Mouse (Mus musculus) neural tube, embryonic 11.5 days (tissue): Measurements from ENCODE around the gene Itih3. TPM values are rescaled to one million over a fixed set of nuclear protein-coding genes. Genes with fewer than 3 reads are reported as not detected.

Experiments
- ATAC-seq: fragments of 200-750 bp; cut with Nextera tagmentation; 2 replicates; pipeline ENCODE4 v1.8.0; 2017; ENCODE audit warnings: moderate number of reproducible peaks, mild to moderate bottlenecking, moderate TSS enrichment, moderate library complexity; ENCODE audit not compliant: insufficient read depth, low FRiP score, low TSS enrichment
- DNase-seq: peaks from one replicate; pipeline ENCODE4 v3.0.0-alpha.2; 2015; ENCODE audit warnings: low spot score
- H3K27ac ChIP-seq: fragments of 300-500 bp; sonication (generic); 2 replicates; pipeline ENCODE4 v1.5.1; 2014; ENCODE audit warnings: low read depth, mild to moderate bottlenecking, low read length
- H3K27me3 ChIP-seq: fragments of 300-500 bp; sonication (generic); 2 replicates; pipeline ENCODE4 v1.6.1; 2014; ENCODE audit warnings: mild to moderate bottlenecking, low read length, mixed read lengths; ENCODE audit not compliant: control insufficient read depth, insufficient read depth
- H3K36me3 ChIP-seq: fragments of 300-500 bp; sonication (generic); 2 replicates; pipeline ENCODE4 v1.6.1; 2014; ENCODE audit warnings: mild to moderate bottlenecking, low read length, moderate library complexity, mixed read lengths; ENCODE audit not compliant: control insufficient read depth, insufficient read depth
- H3K4me1 ChIP-seq: fragments of 300-500 bp; sonication (generic); 2 replicates; pipeline ENCODE4 v1.6.1; 2014; ENCODE audit warnings: low read length, mixed read lengths; ENCODE audit not compliant: control insufficient read depth, insufficient read depth
- H3K4me2 ChIP-seq: fragments of 300-500 bp; sonication (generic); 2 replicates; pipeline ENCODE4 v1.6.1; 2014; ENCODE audit warnings: low read depth, mild to moderate bottlenecking, moderate library complexity
- H3K4me3 ChIP-seq: fragments of 300-500 bp; sonication (generic); 2 replicates; pipeline ENCODE4 v1.5.1; 2014; ENCODE audit warnings: low read depth, low read length
- H3K9ac ChIP-seq: fragments of 300-500 bp; sonication (generic); 2 replicates; pipeline ENCODE4 v1.6.1; 2014; ENCODE audit warnings: mild to moderate bottlenecking, low read length
- H3K9me3 ChIP-seq: fragments of 300-500 bp; sonication (generic); 2 replicates; pipeline ENCODE4 v1.6.1; 2016; ENCODE audit warnings: low read length; ENCODE audit not compliant: control insufficient read depth
- WGBS: fragments of 180-500 bp; shearing (Covaris S2); extraction: QIAGEN DNeasy Blood & Tissue Kit; methylation state at CpG from one replicate; pipeline ENCODE4 v1.1.7; 2014; 5-methylcytosine and 5-hydroxymethylcytosine counted together
- polyA plus RNA-seq: library from polyadenylated mRNA; unstranded; fragments of >200 nt; fragmentation: Nextera tagmentation; extraction: Ambion mirVana; gene quantifications from 2 replicates; pipeline ENCODE4 v1.2.1, GENCODE M21; 2014

The Itih3 gene
- polyA plus RNA-seq, 1 experiment from 2014 or later = not detected

DNA sequence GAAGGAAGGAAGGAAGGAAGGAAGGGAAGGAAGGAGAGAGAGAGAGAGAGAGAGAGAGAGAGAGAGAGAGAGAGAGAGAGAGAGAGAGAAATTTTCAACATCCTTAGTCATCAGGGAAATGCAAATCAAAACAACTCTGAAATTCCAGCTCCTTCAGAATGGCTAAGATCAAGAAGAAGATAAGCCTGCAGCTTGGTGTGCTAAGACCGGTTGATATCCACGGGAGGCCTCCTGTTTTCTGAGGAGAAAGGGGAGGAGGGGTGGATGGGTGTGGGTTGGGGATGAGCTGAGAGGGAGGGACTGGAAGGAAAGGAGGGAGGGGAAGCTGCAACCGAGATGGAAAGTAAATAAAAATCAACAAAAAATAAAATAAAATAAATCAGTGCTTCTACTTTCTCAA, 38.3 kb downstream of the Itih3 start:
- Histone ChIP-seq H3K4me1 (no peaks in the 10 kb centered on the region), H3K9ac (no peak overlapping the region), H3K27ac (no peak overlapping the region), H3K36me3 (no peaks in the 10 kb centered on the region), H3K27me3 (no peaks in the 10 kb centered on the region), H3K4me3 (no peak overlapping the region), H3K4me2 (no peak overlapping the region), H3K9me3 (no peaks in the 10 kb centered on the region)
- ATAC-seq (no peak), DNase-seq (no peak)
- 26% methylated on average over 3 of the region's 3 CpGs for WGBS

DNA sequence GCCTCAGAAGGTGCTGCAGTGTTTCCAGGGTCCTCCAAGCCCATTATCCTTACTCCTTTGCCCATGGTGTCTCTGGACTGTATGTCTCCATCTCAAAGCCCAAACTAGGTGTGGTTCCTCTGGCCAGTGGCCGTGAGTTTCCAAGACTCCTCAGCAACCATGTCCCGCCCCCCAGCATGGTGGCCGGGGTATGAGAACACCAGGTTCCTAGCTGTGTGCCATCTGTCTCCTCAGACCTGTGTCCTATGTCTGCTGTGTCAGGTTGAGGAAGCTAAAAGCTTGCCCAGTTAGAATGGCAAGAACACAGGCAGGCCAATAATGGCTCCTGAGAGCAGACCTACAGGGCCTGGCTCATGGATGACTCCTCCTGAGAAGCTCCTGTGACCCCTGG, 41.8 kb downstream of the Itih3 start:
- H3K27ac ChIP-seq = no peak overlapping the region
- DNase-seq (no peak), ATAC-seq (no peak)
- H3K9ac ChIP-seq = no peak overlapping the region
- 95% methylated on average over 3 of the region's 3 CpGs for WGBS
- H3K4me1 ChIP-seq = no peaks in the 10 kb centered on the region
- H3K4me3 ChIP-seq = no peak overlapping the region
- no peaks in the 10 kb centered on the region for H3K9me3 ChIP-seq
- H3K27me3 ChIP-seq = no peaks in the 10 kb centered on the region
- no peaks in the 10 kb centered on the region for H3K36me3 ChIP-seq
- H3K4me2 ChIP-seq = no peak overlapping the region

DNA sequence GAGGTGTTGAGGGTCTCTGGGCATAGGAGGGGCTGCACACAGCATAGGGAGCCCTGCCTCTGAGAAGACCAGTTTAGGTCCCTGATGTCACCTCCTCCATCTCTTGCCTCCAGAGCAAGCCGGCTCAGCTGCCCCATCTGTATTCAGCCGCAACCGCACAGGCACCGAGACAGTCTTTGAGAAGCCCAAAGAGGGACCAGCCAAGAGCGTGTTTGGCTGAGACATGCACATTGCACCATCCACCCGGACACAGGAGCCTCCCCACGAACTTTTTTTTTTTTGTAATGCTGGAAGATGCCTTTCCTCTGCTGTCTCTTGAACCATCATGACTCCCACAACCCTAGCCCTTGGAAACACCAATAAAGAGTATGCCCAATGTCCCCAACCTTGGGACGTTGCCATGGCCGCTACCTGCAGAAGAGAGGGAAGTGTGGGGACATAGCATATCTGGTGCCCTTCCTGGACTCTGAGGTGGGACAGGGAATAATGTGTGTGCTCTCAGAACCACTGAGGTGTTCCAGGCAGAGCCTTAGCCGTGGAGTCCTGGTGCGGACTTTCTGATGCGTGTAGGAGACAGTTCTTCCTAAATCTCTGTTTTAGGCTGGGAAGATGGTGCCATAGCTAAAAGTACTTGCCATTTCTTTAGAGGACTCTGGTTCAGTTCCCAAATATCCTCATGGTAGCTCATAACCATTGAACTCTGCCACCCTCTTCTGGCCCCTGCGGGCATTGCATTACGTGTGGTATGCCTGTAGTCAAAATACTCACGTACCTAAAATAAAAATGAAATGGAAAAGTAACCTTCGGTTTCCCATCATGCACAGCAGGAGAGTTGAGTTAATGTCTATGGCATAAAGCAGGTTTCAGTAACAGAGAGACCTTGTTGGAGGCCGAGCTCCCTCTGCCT, 42.5 kb downstream of the Itih3 start:
- Histone ChIP-seq H3K4me3 (no peak overlapping the region), H3K4me2 (no peak overlapping the region), H3K36me3 (no peaks in the 10 kb centered on the region), H3K9ac (no peak overlapping the region), H3K27ac (no peak overlapping the region), H3K9me3 (no peaks in the 10 kb centered on the region), H3K4me1 (no peaks in the 10 kb centered on the region), H3K27me3 (no peaks in the 10 kb centered on the region)
- WGBS = 87% methylated on average over 17 of the region's 17 CpGs
- DNase-seq (no peak), ATAC-seq (no peak)

DNA sequence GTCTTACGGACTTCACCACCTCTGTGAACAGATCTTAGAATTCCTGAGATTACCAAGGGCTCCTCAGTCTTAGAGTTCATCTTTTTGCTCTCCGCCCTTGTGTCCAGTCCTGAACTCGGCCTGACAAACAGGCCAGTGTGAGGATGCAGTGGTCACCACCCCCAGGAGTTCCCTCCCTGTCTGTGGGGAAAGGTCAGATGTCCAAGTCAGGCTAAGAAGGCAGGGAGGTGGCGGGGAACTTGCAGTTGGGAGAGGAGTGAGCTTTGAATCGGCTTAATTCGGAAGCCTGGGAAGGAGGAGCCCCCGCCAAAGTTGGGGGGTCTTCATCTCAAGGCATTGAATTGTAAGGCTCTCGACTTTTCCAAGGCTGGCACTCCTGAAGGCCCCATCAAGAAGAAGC, 43.3 kb downstream of the Itih3 start:
- no peak overlapping the region for H3K27ac ChIP-seq
- no peak overlapping the region for H3K9ac ChIP-seq
- no peak for ATAC-seq
- WGBS = 84% methylated on average over 8 of the region's 8 CpGs
- H3K36me3 ChIP-seq = no peaks in the 10 kb centered on the region
- no peak overlapping the region for H3K4me2 ChIP-seq
- H3K4me3 ChIP-seq = no peak overlapping the region
- H3K4me1 ChIP-seq = no peaks in the 10 kb centered on the region
- no peaks in the 10 kb centered on the region for H3K9me3 ChIP-seq
- H3K27me3 ChIP-seq = no peaks in the 10 kb centered on the region
- no peak for DNase-seq

DNA sequence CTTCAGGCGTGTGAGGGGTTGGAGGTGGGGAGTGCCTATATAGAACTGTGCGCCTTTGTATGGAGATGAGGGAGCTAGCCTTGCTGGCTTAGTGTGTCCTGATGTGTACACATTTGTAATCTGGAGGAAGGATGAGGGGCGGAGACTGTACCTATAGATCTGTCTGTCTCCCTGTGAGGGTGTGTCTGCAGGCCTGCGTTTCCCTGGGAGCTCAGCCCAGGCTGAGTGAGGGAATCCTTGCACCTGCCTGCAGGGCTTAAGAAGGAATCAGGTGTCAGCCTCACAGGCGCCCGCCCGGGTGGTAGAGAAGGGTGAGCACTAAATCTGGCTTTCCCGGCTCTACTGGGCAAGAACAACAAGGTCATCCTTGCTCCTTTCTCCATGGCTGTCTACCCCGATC, 43.8 kb downstream of the Itih3 start:
- Histone ChIP-seq H3K4me1 (no peaks in the 10 kb centered on the region), H3K9ac (no peak overlapping the region), H3K36me3 (no peaks in the 10 kb centered on the region), H3K4me2 (no peak overlapping the region), H3K9me3 (no peaks in the 10 kb centered on the region), H3K27me3 (no peaks in the 10 kb centered on the region), H3K27ac (no peak overlapping the region), H3K4me3 (no peak overlapping the region)
- 69% methylated on average over 9 of the region's 9 CpGs for WGBS
- ATAC-seq (no peak), DNase-seq (no peak)

DNA sequence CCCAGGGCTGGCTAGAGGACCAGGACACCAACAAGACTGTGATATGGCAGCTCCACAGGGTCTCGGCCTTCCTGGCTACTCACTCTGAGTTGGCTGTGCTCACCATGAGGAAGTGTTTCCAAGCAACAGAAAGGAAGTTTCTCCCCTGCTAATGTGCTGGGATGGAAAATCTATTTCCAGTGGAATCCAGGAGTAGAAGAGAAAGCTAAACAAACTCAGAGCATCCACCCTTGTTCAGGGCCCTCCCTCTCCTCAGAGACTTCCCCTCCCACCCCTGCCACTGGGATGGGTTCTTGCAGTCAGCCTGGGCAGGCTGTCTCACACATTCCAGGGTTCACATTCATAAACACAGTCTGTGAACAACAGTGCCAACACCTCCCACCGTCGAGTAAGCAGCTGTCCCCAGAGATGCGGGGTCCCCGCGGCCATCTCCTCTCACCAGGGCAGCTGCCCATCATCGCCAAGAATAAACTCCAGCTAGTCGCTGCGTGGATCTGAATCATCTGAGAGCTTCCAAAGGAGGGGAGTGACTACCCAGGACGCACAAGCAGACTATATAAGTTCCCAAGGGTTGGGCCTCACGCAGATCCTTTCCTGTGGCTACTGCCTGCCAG, 44.5 kb downstream of the Itih3 start, which contains the start of gene Mustn1:
TSS of gene Mustn1 (plus strand) at position 243 of the 614 bp plus-strand sequence.
- WGBS = 78% methylated on average over 11 of the region's 11 CpGs
- no peak within 1 kb of the TSS for H3K4me2 ChIP-seq
- DNase-seq = no peak
- no peak within 1 kb of the TSS for H3K4me3 ChIP-seq
- H3K9ac ChIP-seq = no peak within 1 kb of the TSS; the same call in 1 of the 2 replicates
- no peaks in the 10 kb centered on the region for H3K9me3 ChIP-seq
- H3K27me3 ChIP-seq = no peaks in the 10 kb centered on the region
- no peak within 1 kb of the TSS for H3K27ac ChIP-seq
- ATAC-seq = no peak
- H3K4me1 ChIP-seq = no peaks in the 10 kb centered on the region
- no peaks in the 10 kb centered on the region for H3K36me3 ChIP-seq

DNA sequence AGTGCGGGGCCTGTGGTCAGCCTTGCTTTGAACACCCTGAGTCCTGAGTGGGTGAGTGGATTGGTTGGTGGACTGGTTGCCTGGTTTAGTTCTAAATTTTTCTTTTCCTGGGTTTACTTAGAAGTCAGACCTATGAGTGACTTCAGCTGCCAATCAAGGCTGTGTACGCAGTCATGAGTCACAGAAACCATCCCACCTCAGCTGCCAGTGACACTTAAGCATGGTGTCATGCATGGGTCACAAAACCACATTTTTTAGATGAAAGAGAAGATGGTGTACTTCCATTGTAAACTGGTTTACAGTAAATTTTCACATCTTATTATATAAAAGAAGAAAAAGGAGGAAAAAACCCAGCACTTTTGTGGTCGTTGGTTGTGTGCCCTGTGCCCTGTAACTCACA, 45.7 kb downstream of the Itih3 start:
- 88% methylated on average over 3 of the region's 3 CpGs for WGBS

DNA sequence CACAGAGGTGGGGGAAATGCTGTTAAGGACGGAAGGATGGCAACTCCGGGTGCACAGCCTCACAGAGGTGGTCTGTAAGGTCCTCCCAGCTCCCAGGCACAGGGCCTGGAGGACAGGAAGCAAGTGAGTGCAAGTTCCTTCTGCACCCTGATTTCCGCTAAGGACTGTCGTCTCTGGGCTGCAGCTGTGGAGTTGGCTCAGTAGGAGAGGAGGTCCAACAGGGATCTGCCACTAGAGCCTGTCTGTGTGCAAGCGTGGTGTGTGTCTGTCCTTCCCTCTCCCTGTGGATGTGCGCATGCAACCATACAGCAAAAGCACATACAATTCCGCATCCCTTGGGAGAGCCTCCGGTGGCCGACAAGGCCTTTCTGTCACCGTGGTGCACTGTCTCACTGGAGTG, 47.1 kb downstream of the Itih3 start:
- Histone ChIP-seq H3K4me2 (no peak overlapping the region), H3K27me3 (no peaks in the 10 kb centered on the region), H3K36me3 (no peaks in the 10 kb centered on the region), H3K4me1 (no peaks in the 10 kb centered on the region), H3K9ac (no peak overlapping the region), H3K4me3 (no peak overlapping the region), H3K27ac (no peak overlapping the region), H3K9me3 (no peaks in the 10 kb centered on the region)
- DNase-seq (no peak), ATAC-seq (no peak)
- 98% methylated on average over 10 of the region's 10 CpGs for WGBS

More for the DNA sequence above, 45.7 kb downstream of the Itih3 start:
- H3K4me2 ChIP-seq = no peak overlapping the region
- H3K36me3 ChIP-seq = no peaks in the 10 kb centered on the region
- ATAC-seq (no peak), DNase-seq (no peak)
- no peaks in the 10 kb centered on the region for H3K27me3 ChIP-seq
- H3K4me1 ChIP-seq = no peaks in the 10 kb centered on the region
- H3K9me3 ChIP-seq = no peaks in the 10 kb centered on the region
- no peak overlapping the region for H3K9ac ChIP-seq
- H3K27ac ChIP-seq = no peak overlapping the region
- H3K4me3 ChIP-seq = no peak overlapping the region

DNA sequence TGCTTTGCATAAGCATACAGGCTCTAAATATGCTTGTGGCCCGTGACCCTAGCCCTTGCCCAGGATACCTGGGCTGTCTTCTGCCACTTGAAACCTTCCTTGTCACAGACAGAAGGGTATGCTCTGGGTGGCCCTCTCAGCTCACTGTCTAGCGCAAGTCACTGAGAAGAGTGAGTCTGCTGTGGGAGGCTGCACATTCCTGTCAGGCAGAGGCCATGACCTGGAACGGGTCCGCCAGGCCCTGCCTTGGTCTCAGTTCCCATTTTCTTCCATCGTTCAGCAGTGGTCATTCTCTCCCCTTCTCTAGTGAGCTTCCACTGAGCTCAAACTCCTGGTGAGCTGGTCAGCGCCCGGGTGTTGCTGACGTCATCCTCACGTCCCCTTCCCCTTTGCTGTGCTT, 47.6 kb downstream of the Itih3 start:
- H3K4me1 ChIP-seq = no peaks in the 10 kb centered on the region
- H3K4me3 ChIP-seq = no peak overlapping the region
- no peak overlapping the region for H3K4me2 ChIP-seq
- no peaks in the 10 kb centered on the region for H3K9me3 ChIP-seq
- no peaks in the 10 kb centered on the region for H3K36me3 ChIP-seq
- ATAC-seq = no peak
- H3K9ac ChIP-seq = no peak overlapping the region
- H3K27me3 ChIP-seq = no peaks in the 10 kb centered on the region
- H3K27ac ChIP-seq = no peak overlapping the region
- 90% methylated on average over 9 of the region's 9 CpGs for WGBS
- no peak for DNase-seq
